ENCODE assay signal across 21 mouse cellular contexts in the genomic region with DNA sequence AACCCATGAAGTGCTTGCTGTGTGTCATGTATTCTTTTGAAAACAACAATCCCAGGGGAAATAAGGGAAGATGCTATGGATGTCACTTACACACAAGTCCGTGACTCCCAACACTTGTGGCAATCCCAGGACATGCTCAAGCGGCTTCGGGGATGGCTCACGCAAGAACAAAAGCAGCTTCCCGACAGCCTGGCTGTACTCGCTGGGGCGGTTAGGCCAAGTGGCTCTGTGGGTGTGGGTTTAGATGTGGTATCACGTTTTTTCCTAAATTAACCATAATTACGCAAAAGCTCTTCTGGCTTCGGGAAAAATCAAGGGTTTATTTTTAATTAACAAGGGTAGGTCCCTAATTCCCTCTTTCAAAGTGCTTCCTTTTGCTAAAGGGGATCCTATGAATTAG. TPM values are rescaled to one million over a fixed set of nuclear protein-coding genes. Genes with fewer than 3 reads are reported as not detected.
DNase-seq lines count a peak whose midpoint lies in the region; ATAC-seq lines count a peak whose summit lies in the region.
"Had no signal": no experiment of that assay in that cellular context is flagged by ENCODE, and none has a peak within 500 bp of the region (broad histone marks: within the 10 kb centered on the region; RNA-seq: fewer than 3 reads in every experiment).

No protein-coding gene starts in this region.

- no peak overlapping the region for H3K4me3 ChIP-seq in hindbrain, embryonic 13.5 days
- H3K4me3 ChIP-seq in hindbrain, embryonic 16.5 days (ENCODE audit: low read length), result no peak overlapping the region
- no peak overlapping the region for H3K4me3 ChIP-seq in forebrain, embryonic 12.5 days (replicated peaks)
- no peak overlapping the region for H3K4me3 ChIP-seq in midbrain, embryonic 13.5 days (replicated peaks)
- H3K4me3 ChIP-seq: heart, adult 2 months; hindbrain, embryonic 15.5 days; neural tube, embryonic 12.5 days had no signal

- no peak overlapping the region for H3K9ac ChIP-seq in hindbrain, embryonic 13.5 days
- no peak overlapping the region for H3K9ac ChIP-seq in hindbrain, embryonic 16.5 days (ENCODE audit: low read depth, low read length)
- H3K9ac ChIP-seq in forebrain, embryonic 12.5 days, result no peak overlapping the region
- H3K9ac ChIP-seq in midbrain, embryonic 13.5 days (replicated peaks), result no peak overlapping the region
- H3K9ac ChIP-seq: hindbrain, embryonic 15.5 days; liver, postnatal 0 days; neural tube, embryonic 12.5 days had no signal

- H3K4me1 ChIP-seq in hindbrain, embryonic 13.5 days (replicated peaks), result no peaks in the 10 kb centered on the region
- no peaks in the 10 kb centered on the region for H3K4me1 ChIP-seq in hindbrain, embryonic 16.5 days (ENCODE audit: control insufficient read depth, insufficient read depth, low read depth, low read length)
- peaks cover 10% of the 10 kb centered on the region for H3K4me1 ChIP-seq in forebrain, embryonic 12.5 days
- peaks cover 10% of the 10 kb centered on the region for H3K4me1 ChIP-seq in midbrain, embryonic 13.5 days (replicated peaks)
- H3K4me1 ChIP-seq: hindbrain, embryonic 15.5 days; neural tube, embryonic 12.5 days had no signal

- H3K9me3 ChIP-seq in hindbrain, embryonic 13.5 days, result no peaks in the 10 kb centered on the region
- H3K9me3 ChIP-seq in hindbrain, embryonic 16.5 days (ENCODE audit: control insufficient read depth, low read length), result no peaks in the 10 kb centered on the region
- no peaks in the 10 kb centered on the region for H3K9me3 ChIP-seq in forebrain, embryonic 12.5 days
- no peaks in the 10 kb centered on the region for H3K9me3 ChIP-seq in midbrain, embryonic 13.5 days
- H3K9me3 ChIP-seq: hindbrain, embryonic 15.5 days; neural tube, embryonic 12.5 days had no signal

- no peaks in the 10 kb centered on the region for H3K27me3 ChIP-seq in hindbrain, embryonic 13.5 days
- H3K27me3 ChIP-seq in hindbrain, embryonic 16.5 days (replicated peaks; ENCODE audit: control insufficient read depth, insufficient read depth, low read length), result no peaks in the 10 kb centered on the region
- peaks cover 5% of the 10 kb centered on the region; the same call in 1 of the 2 replicates for H3K27me3 ChIP-seq in forebrain, embryonic 12.5 days
- H3K27me3 ChIP-seq in midbrain, embryonic 13.5 days, result no peaks in the 10 kb centered on the region
- H3K27me3 ChIP-seq: CH12.LX; hindbrain, embryonic 15.5 days; neural tube, embryonic 12.5 days had no signal

- intact Hi-C loops in left cerebral cortex, postnatal 14 days (cut with DNase I), result no loop called here

- peak; percentile 21 for DNase-seq in brain, adult 2 months (ENCODE audit: low read depth, low spot score)
- DNase-seq in left cerebral cortex, postnatal 14 days (ENCODE audit: low spot score in 2 of 2), result no peak
- DNase-seq in testis, postnatal 14 days (ENCODE audit: low spot score), result no peak
- no peak for DNase-seq in adrenal gland, adult 8-10 months
- DNase-seq: adrenal gland, adult 2 months; cerebellum, adult 11-12 months; cerebellum, postnatal 25 days; gastrocnemius, postnatal 10 days; heart, adult 2 months; kidney, adult 11 months; kidney, postnatal 25 days; liver; liver, postnatal 0 days; thymus, postnatal 4 days had no signal

- H3K4me2 ChIP-seq in hindbrain, embryonic 13.5 days, result no peak overlapping the region
- H3K4me2 ChIP-seq in hindbrain, embryonic 16.5 days (ENCODE audit: low read length), result no peak overlapping the region
- H3K4me2 ChIP-seq in forebrain, embryonic 12.5 days, result 0 out of 2 replicates have a peak overlapping the region, but pooled peaks have one; percentile 1
- no peak overlapping the region; the same call in 1 of the 2 replicates for H3K4me2 ChIP-seq in midbrain, embryonic 13.5 days (replicated peaks)
- H3K4me2 ChIP-seq: hindbrain, embryonic 15.5 days; neural tube, embryonic 12.5 days had no signal

- H3K36me3 ChIP-seq in hindbrain, embryonic 13.5 days, result no peaks in the 10 kb centered on the region
- no peaks in the 10 kb centered on the region for H3K36me3 ChIP-seq in hindbrain, embryonic 16.5 days (ENCODE audit: control insufficient read depth, insufficient read depth, low read length)
- no peaks in the 10 kb centered on the region for H3K36me3 ChIP-seq in forebrain, embryonic 12.5 days (replicated peaks)
- no peaks in the 10 kb centered on the region for H3K36me3 ChIP-seq in midbrain, embryonic 13.5 days
- H3K36me3 ChIP-seq: hindbrain, embryonic 15.5 days; neural tube, embryonic 12.5 days had no signal

- 0 out of 2 replicates have a peak, but pooled peaks have one; percentile 49 for ATAC-seq in hindbrain, embryonic 13.5 days (ENCODE audit: low FRiP score)
- no peak for ATAC-seq in hindbrain, embryonic 16.5 days
- ATAC-seq in forebrain, embryonic 12.5 days (ENCODE audit: low FRiP score), result peak; percentile 37; the same call in 1 of the 2 replicates
- peak; percentile 55; the same call in 1 of the 2 replicates for ATAC-seq in midbrain, embryonic 13.5 days
- ATAC-seq: liver, postnatal 0 days had no signal

- 61% methylated on average over 10 of the region's 10 CpGs for WGBS in hindbrain, embryonic 13.5 days
- WGBS in hindbrain, embryonic 16.5 days, result 43% methylated on average over 10 of the region's 10 CpGs
- 22% methylated on average over 10 of the region's 10 CpGs for WGBS in forebrain, embryonic 12.5 days
- 29% methylated on average over 10 of the region's 10 CpGs for WGBS in midbrain, embryonic 13.5 days

- no peak overlapping the region for H3K27ac ChIP-seq in hindbrain, embryonic 13.5 days
- H3K27ac ChIP-seq in hindbrain, embryonic 16.5 days (ENCODE audit: low read depth, low read length), result no peak overlapping the region
- no peak overlapping the region for H3K27ac ChIP-seq in forebrain, embryonic 12.5 days
- H3K27ac ChIP-seq in midbrain, embryonic 13.5 days, result no peak overlapping the region
- H3K27ac ChIP-seq: heart, adult 2 months; hindbrain, embryonic 15.5 days; neural tube, embryonic 12.5 days had no signal

RNA-seq across cellular contexts. Expression of a gene that starts 59.6 kb away (rescaled TPM):
- 4.3 and 4.4 TPM in 2 replicates for polyA plus RNA-seq in hindbrain, embryonic 13.5 days (2015; fragmentation: Nextera tagmentation; extraction: Ambion mirVana)
- polyA plus RNA-seq in hindbrain, embryonic 16.5 days (2015; fragmentation: Nextera tagmentation; extraction: Ambion mirVana), result 2.7 and 4.2 TPM in 2 replicates
- polyA plus RNA-seq in forebrain, embryonic 12.5 days (2016; fragmentation: Nextera tagmentation; extraction: Ambion mirVana), result 3.0 and 4.6 TPM in 2 replicates
- 3.2 and 4.5 TPM in 2 replicates for polyA plus RNA-seq in midbrain, embryonic 13.5 days (2015; fragmentation: Nextera tagmentation; extraction: Ambion mirVana)
- total RNA-seq in left cerebral cortex, postnatal 14 days (2021), result 10 to 100 TPM; 60.0 to 64.3 TPM
- total RNA-seq in adrenal gland, adult 8-10 months (2022), result 10 to 100 TPM; 24.4 to 37.2 (median 27.9) TPM
